Mouse (Mus musculus): Measurements from ENCODE around the gene Ccl24.
A peak's percentile ranks its signal among the peaks of the same experiment; 100 is the strongest.

Ccl24 gene

DNA sequence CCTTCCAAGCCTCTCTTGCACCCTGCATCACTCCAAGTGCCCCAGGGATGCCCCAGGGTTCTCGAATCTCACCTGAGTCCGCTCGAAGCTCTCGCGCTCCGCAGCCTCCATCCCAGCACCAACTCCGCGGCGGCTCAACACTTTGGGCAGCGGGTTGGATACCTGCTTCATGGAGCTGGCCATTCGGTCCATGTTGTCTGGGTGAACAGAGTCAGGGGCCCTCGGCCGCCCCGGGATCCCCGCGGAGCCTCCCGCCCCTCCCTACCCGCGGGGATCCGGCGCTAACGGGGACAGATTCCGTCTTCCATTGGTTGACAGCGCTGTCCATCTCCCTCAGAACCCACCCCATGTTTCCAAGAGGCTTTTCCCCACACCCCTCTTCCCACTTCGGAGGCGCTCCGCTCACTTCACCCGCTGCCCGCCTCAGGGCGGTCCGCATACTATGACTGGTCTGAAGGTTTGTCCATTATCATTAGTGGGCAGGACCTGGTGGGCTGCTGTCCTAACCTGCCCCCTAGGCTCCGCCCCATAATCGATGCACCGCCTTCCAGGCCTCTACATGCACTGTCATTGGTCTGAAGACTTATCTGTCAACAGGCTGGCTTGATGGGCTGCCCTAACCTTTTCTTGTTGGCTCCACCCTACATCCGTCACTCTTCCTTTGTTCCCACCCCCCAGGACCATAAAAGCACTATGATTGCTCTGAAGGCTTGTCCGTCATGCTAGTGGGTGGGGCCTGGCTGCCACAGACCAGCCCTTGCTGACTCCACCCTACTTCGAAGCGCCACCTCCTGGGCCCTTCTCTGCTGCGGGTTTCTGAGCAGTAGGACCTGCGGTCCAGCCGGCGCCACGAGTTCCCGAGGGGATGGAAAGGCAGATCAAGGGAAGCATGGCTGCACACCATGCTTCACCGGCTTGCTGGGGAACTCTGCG is 27.7 kb downstream of the Ccl24 start, which contains the start of gene Hip1:
Gene Hip1 (minus strand): TSS at position 256 of the 933 bp plus-strand sequence.
- DNase-seq: peak; percentile 98

DNA sequence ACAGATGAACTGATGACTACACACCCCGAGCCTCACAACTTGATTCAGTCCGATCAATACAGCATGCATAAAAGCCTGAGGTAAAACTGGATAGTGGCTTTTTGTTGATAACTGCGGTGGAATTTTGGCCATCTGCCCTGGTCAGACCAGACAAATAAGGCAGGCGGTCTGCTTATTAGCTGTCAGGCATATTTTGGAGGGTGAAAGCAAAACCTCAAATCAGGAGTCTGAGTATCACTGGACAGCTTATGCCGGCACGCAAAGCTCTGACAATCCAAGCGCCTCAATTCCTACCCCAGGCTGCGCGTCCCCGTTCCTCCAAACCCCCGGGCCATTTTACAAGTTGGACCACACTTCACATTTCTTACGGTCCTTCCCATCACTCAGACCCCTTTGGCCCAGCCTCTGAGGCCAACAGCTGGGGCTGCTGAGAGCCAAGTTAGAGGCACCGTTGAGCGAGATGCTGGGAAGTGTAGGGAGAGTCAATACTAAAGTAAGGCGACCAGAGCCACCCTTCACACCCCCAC is 28.8 kb downstream of the Ccl24 start:
- DNase-seq: peak; percentile 68 to 71

DNA sequence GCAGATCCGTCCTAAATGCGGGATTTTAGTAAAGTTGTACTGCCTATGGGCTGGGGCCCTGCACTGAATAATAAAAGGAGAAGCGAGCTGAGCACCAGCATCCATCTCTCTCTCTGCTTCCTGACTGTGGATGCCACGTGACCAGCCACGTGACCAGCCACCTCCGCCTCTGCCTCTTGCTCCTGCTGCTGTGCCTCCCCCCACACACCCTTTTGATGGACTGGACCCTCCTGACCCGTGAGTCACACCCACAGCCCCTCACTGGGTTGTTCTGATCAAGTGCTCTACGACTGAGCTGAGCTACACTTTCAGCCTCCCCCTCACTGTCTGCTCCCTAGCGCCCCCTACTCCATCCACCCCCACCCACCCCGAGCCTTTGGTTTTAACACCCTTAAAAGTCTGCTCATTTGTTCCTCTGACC is 35.0 kb downstream of the Ccl24 start:
- no peak for DNase-seq

DNA sequence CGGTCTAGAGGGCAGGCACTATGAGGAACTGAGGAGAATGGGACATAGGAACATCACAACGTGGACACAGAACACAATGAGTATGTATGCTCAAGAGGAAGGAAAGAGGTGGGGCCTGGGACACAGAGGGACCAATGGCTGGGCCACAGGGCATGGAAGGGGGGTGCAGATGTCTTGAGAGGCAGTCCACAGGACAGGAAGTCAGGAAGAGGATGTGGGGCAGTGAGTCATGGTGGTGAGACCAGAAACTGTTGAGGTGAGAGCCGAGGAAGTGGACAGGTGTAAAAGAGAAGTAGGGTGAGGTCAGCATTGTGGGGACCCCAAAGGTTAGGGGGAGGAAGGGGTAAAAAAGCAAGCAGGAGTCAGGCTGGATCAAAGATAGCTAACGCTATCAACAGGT is 35.5 kb downstream of the Ccl24 start:
- no peak for DNase-seq

DNA sequence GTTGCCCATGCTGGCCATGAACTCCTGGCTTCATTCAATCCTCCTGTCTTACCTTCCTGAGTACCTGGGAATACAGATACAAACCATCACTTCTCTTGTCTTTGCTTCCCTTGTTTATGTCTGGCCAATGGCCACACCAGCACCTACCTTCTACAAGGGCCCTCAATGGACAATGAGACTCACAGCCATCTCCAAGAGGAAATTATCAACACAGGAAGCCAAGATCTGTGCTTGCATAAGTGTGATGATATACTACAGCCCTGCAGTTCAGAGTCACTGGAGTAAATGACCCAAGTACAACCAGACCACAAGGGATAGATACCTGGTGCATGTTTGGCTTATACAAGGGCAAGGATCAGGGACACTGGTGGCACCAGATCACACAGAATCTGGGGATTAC is 37.0 kb downstream of the Ccl24 start:
- no peak for DNase-seq

DNA sequence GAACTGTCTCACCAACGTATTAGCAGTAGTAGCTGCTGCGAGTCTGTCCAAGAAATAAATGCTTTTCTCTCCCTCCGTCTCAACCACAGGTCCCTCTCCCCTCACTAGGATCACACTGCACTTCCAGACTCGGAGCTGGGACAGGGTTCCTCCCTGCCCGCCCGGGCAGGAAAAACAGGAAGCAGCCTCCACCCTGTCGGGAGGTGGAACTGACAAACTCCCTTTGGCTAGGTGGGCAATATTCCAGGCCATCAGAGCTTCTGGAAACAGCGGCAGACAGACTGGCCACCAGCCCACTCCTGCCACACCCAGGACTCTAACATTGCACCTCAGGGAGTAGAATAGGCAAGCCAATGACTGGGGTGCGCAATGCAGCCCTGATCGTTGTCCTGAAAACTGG is 39.4 kb downstream of the Ccl24 start:
- peak; percentile 39 to 50 for DNase-seq

DNA sequence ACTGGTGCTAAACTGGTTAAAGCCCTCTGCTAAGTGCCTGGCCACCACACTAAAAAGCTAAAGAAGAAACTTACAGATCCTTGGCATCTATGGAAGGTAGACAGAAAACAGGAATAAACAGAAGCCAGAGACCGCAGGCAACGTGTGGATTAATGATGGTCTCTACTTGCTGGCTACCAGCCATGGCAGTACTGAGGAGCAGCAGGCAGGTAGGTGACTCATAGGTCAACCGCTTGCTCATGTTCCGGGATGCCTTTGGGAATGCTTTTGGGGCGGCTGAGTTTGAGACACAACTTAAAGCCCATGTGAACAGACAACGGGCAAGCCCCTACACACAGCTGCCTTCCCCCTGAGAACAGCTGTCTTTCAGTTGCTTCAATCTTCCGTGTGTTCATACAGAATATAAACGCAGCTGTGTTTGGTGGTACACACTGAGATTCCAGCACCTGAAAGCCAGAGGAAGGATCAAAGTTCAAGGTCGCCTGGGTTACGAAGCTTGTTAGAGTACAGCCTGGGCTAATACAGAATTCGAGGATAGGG is 41.5 kb downstream of the Ccl24 start:
- peak in 1 of 2 experiments; percentile 25 for DNase-seq

DNA sequence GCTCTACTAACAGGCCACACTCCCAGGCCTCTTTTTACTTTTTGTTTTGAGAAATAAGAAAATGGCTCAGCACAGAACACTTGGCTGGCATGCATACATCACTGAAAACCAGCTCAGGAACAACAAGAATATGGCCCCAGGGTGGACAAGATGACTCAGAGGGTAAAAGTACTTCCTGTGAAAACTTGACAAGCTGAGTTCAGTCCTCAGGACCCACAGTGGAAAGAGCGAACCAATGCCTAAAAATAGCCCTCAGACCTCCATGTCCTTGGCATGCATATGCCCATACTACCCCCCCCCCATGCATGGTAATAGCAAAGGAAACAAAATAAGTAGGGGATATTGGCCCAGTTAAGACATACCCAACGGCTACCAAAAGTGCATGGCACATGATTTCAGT is 42.9 kb downstream of the Ccl24 start:
- DNase-seq: no peak

DNA sequence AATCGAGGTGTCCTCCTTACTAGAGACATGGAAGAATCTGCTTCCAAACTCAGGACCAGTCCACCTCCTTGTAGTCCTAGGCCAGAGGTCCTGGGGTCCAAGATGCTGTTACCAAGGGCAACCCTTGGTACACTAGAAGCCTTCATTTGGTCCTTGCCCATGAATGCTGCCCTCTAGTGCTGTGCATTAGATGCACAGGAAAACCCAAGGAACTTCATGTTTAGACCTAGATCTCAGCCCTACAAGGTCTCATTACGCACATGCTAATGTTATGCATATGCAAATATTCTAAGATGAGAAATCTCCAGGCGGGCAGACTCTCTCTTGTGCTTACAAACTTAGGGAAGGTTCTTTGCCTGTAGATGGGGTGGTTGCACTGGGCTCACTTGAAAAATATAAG is 43.5 kb downstream of the Ccl24 start:
- DNase-seq: no peak

DNA sequence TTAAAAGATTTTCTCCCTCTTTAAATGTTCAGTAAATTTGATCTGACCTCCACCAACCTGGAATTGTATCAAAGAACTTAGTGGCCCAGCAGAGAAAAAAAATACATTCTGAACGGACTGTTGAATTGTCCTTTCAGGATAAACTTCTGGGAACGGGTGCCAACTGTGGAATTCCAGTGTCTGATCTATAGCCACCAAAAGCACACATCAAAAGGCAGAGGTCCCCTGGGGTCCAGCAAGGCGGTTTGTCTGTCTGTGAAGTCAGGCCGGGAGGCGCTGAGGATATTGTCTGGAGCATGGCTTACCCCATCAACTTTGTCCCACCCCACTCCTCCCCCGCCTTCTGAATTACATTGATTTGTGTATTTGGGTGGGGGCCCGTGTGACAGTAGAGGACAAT is 44.9 kb downstream of the Ccl24 start:
- no peak for DNase-seq

DNA sequence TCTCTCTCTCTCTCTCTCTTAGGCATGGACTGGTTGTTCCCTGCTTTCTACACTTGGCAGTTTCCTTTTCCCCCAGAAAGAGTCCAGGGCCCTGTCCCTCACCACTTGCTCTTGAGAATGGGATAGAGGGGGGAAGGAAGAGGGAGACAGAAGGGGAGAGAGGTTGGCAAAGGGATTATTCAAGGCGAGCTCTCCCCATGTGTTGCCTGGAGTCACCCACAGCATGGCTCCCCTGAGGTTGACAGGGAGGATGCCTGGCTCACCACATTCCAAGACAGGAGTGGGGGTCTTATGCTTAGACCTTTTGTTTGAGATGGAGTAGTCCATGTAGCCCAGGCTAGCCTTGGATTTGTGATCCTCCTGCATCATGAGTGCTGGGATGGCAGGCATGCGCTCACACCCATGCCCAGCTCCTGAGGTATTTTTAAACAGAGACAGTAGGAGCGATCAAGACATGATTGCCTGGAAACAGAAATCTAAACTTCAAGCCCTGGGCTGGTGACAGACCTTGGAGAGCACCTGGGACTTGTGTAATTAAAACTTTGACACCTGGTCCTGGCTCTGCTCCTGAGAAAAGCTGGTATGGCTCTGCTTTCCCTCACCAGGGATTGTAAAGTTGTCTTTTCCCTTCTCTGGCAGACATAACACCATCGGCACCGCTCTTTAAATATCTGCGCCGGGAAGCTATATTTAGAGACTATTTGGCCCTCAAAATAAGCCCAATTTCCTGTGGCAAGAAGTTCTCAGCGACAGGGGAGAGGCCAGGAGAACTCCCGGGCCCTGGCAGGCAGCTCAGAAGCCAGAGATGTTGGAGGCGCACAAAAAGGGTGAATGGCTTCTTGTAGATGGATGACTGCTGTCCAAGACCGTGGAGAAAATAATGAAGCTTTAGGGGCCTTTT is 47.9 kb downstream of the Ccl24 start:
- no peak for DNase-seq

DNA sequence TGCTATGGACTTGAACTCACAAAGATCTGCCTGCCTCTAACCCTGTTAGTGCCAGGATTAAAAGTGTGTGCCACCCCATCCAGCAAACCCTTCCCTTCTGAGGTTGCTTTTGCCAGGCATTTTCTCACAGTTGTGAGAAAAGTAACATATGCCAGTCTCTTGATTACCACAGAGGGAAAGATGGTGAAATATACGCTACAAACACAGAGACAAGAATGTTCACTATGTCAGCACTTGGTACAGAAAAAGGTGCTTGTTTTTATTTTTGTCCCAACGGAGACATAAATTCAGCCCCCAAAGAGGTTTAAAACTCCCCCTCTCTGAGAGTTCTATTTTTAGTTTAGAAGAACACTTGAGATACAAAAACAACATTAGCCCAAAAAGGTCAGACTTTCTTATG is 48.8 kb downstream of the Ccl24 start:
- DNase-seq: no peak

DNA sequence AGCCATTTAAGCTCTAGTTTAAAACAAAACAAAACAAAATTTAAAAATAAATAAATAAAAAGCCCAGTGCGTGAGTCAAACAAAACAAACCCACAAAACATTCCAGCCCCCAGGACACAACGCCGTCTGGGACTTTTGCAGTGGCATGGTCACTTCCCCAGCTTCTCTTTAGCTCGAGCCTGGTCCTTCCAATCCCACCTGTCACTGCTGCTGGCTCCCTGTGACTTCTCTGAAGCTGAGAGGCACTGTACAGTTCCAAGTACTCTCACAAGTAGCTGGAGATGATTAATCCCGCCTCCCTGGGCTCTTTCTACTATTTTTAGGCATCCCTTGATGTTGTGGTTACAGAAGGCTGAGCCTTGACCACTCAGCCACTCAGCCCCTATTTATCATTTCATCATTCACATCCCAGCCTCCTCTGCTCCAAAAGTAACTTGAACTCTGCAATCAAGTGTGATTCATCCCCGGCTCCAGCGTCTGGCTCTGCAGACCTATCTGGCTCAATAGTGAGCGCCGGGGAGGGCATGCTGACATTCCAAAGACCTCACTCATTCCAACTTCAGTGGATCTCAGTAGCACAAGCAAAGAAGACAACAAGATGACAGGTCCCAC is 50.6 kb downstream of the Ccl24 start:
- no peak for DNase-seq

Data from cerebellum, postnatal 10 days (tissue).